Mouse (Mus musculus) limb, embryonic 13.5 days (tissue): ENCODE results near the gene Hyal6. TPM values are rescaled to one million over a fixed set of nuclear protein-coding genes. Genes with fewer than 3 reads are reported as not detected.

Source experiments
- ATAC-seq: fragments of 200-750 bp; cut with Nextera tagmentation; 2 replicates; pipeline ENCODE4 v1.8.0; 2017; ENCODE audit warnings: low read depth, moderate number of reproducible peaks, moderate TSS enrichment; ENCODE audit not compliant: low FRiP score
- H3K27ac ChIP-seq: fragments of 300-500 bp; sonication (generic); 2 replicates; pipeline ENCODE4 v1.5.1; 2015; ENCODE audit warnings: inconsistent platforms, mild to moderate bottlenecking, moderate library complexity
- H3K27me3 ChIP-seq: fragments of 300-500 bp; sonication (generic); 2 replicates; pipeline ENCODE4 v1.6.1; 2015; ENCODE audit warnings: mild to moderate bottlenecking, inconsistent platforms
- H3K36me3 ChIP-seq: fragments of 300-500 bp; sonication (generic); 2 replicates; pipeline ENCODE4 v1.6.1; 2015; ENCODE audit warnings: inconsistent platforms, mild to moderate bottlenecking, moderate library complexity
- H3K4me1 ChIP-seq: fragments of 300-500 bp; sonication (generic); 2 replicates; pipeline ENCODE4 v1.6.1; 2015; ENCODE audit warnings: inconsistent platforms
- H3K4me2 ChIP-seq: fragments of 300-500 bp; sonication (generic); replicated peaks from 2 replicates; pipeline ENCODE4 v1.6.1; 2015; ENCODE audit warnings: inconsistent platforms, mild to moderate bottlenecking, moderate library complexity
- H3K4me3 ChIP-seq: fragments of 300-500 bp; sonication (generic); 2 replicates; pipeline ENCODE4 v1.5.1; 2015; ENCODE audit warnings: moderate library complexity, mild to moderate bottlenecking, inconsistent platforms
- H3K9ac ChIP-seq: fragments of 300-500 bp; sonication (generic); 2 replicates; pipeline ENCODE4 v1.6.1; 2015; ENCODE audit warnings: mild to moderate bottlenecking, inconsistent platforms
- H3K9me3 ChIP-seq: fragments of 300-500 bp; sonication (generic); 2 replicates; pipeline ENCODE4 v1.6.1; 2016; ENCODE audit warnings: inconsistent platforms
- WGBS: fragments of 180-500 bp; shearing (Covaris S2); methylation state at CpG from one replicate; pipeline ENCODE4 v1.1.7; 2015; 5-methylcytosine and 5-hydroxymethylcytosine counted together
- polyA plus RNA-seq: library from polyadenylated mRNA; unstranded; fragments of >200 nt; fragmentation: Nextera tagmentation; extraction: Ambion mirVana; gene quantifications from 2 replicates; pipeline ENCODE4 v1.2.1, GENCODE M21; 2015

The Hyal6 gene
- polyA plus RNA-seq, 1 experiment from 2014 or later, result not detected

- no peak overlapping the region for H3K4me3 ChIP-seq
- H3K27ac ChIP-seq, result no peak overlapping the region
- H3K4me1 ChIP-seq, result no peaks in the 10 kb centered on the region
- no peak overlapping the region for H3K9ac ChIP-seq
- ATAC-seq, result no peak
- H3K27me3 ChIP-seq, result no peaks in the 10 kb centered on the region
- WGBS, result 87% methylated on average over 2 of the region's 2 CpGs
- no peak overlapping the region for H3K4me2 ChIP-seq
- no peaks in the 10 kb centered on the region for H3K9me3 ChIP-seq
- H3K36me3 ChIP-seq, result no peaks in the 10 kb centered on the region
Observed at GRCm38 (mm10) chr6:24766261-24766660, 33.2 kb downstream of the Hyal6 start.

GRCm38 (mm10) chr6:24779182-24779581 lies 46.1 kb downstream of the Hyal6 start:
- no peak for ATAC-seq
- H3K4me2 ChIP-seq, result no peak overlapping the region
- no peaks in the 10 kb centered on the region for H3K27me3 ChIP-seq

GRCm38 (mm10) chr6:24790888-24791287 lies 57.8 kb downstream of the Hyal6 start, which contains the start of gene Spam1:
Spam1 (plus strand) TSS chr6:24791188.
- Histone ChIP-seq H3K36me3 (no peaks in the 10 kb centered on the region), H3K9me3 (no peaks in the 10 kb centered on the region), H3K4me1 (no peaks in the 10 kb centered on the region), H3K4me3 (no peak within 1 kb of the TSS), H3K27ac (no peak within 1 kb of the TSS), H3K4me2 (no peak within 1 kb of the TSS), H3K27me3 (no peaks in the 10 kb centered on the region), H3K9ac (no peak within 1 kb of the TSS)
- ATAC-seq, result no peak

More at GRCm38 (mm10) chr6:24779182-24779581, 46.1 kb downstream of the Hyal6 start:
- Histone ChIP-seq H3K36me3 (no peaks in the 10 kb centered on the region), H3K27ac (no peak overlapping the region), H3K9me3 (no peaks in the 10 kb centered on the region), H3K4me1 (no peaks in the 10 kb centered on the region), H3K9ac (no peak overlapping the region), H3K4me3 (no peak overlapping the region)
- 54% methylated on average over 2 of the region's 2 CpGs for WGBS

Other genes starting within 250 kb of the Hyal6 start
- 0.04 and 0.06 TPM in 2 replicates for gene Iqub, start 218.2 kb upstream of the Hyal6 start, polyA plus RNA-seq
- gene Ndufa5, start 205.2 kb upstream of the Hyal6 start, polyA plus RNA-seq, result 353 and 368 TPM in 2 replicates
- not detected in 2 replicates for gene Asb15, start 205.1 kb upstream of the Hyal6 start, polyA plus RNA-seq
- 0.74 and 1.0 TPM in 2 replicates for gene Lmod2, start 135.5 kb upstream of the Hyal6 start, polyA plus RNA-seq
- 71.1 and 78.2 TPM in 2 replicates for gene Wasl, start 68.2 kb upstream of the Hyal6 start, polyA plus RNA-seq
- not detected in 2 replicates for gene Hyal4, start 15.1 kb downstream of the Hyal6 start, polyA plus RNA-seq
- gene Spam1, start 57.9 kb downstream of the Hyal6 start, polyA plus RNA-seq, result not detected in 2 replicates
- not detected in 2 replicates for gene Hyal5, start 124.8 kb downstream of the Hyal6 start, polyA plus RNA-seq
- gene Tmem229a, start 223.1 kb downstream of the Hyal6 start, polyA plus RNA-seq, result 0.41 and 0.43 TPM in 2 replicates